Mouse (Mus musculus) ES-Bruce4 (cell line): Measurements from ENCODE around the gene Dhx34. TPM values are rescaled to one million over a fixed set of nuclear protein-coding genes. Genes with fewer than 3 reads are reported as not detected.

ENCODE experiments used
- H3K27ac ChIP-seq: 2 replicates; pipeline ENCODE4 v1.5.1; 2012; ENCODE audit warnings: low read length, inconsistent platforms; ENCODE audit not compliant: insufficient read depth
- H3K27me3 ChIP-seq: 2 replicates; pipeline ENCODE4 v1.6.1; 2012; ENCODE audit warnings: mild to moderate bottlenecking, low read length, inconsistent platforms; ENCODE audit not compliant: control insufficient read depth, poor library complexity, insufficient read depth, severe bottlenecking
- H3K36me3 ChIP-seq: 2 replicates; pipeline ENCODE4 v1.6.1; 2012; ENCODE audit warnings: inconsistent platforms, mild to moderate bottlenecking, low read length, moderate library complexity; ENCODE audit not compliant: control insufficient read depth, poor library complexity, insufficient read depth, severe bottlenecking
- H3K4me1 ChIP-seq: one replicate; pipeline ENCODE4 v1.8.1; 2011; ENCODE audit warnings: low read length; ENCODE audit not compliant: control insufficient read depth, insufficient read depth
- H3K4me3 ChIP-seq: 2 replicates; pipeline ENCODE4 v1.5.1; 2011; ENCODE audit warnings: low read depth, mild to moderate bottlenecking, low read length
- H3K9ac ChIP-seq: 2 replicates; pipeline ENCODE4 v1.6.1; 2012; ENCODE audit warnings: low read depth, mild to moderate bottlenecking, inconsistent platforms; ENCODE audit not compliant: poor library complexity, severe bottlenecking
- H3K9me3 ChIP-seq: replicated peaks from 2 replicates; pipeline ENCODE4 v1.6.1; 2012; ENCODE audit warnings: mild to moderate bottlenecking, low read length, inconsistent platforms; ENCODE audit not compliant: control insufficient read depth, poor library complexity, insufficient read depth, severe bottlenecking
- CTCF ChIP-seq: IDR thresholded peaks from one replicate; pipeline ENCODE4 v1.8.1; 2011; ENCODE audit warnings: low read depth, low read length
- EP300 ChIP-seq: IDR thresholded peaks from 2 replicates; pipeline ENCODE4 v1.6.1; 2011; ENCODE audit warnings: low read depth, low read length; ENCODE audit not compliant: insufficient read depth
- POLR2A ChIP-seq: IDR thresholded peaks from one replicate; pipeline ENCODE4 v1.8.1; 2011; ENCODE audit warnings: low read length; ENCODE audit not compliant: insufficient read depth
- polyA plus RNA-seq: library from polyadenylated mRNA; stranded (reverse); fragments of >200 nt; gene quantifications from 2 replicates; pipeline ENCODE4 v1.2.4, GENCODE M21; 2011; ENCODE audit warnings: low read depth; ENCODE audit not compliant: missing spikeins, insufficient read depth, insufficient read length

The Dhx34 gene
- polyA plus RNA-seq, 1 experiment = 11.6 TPM

DNA sequence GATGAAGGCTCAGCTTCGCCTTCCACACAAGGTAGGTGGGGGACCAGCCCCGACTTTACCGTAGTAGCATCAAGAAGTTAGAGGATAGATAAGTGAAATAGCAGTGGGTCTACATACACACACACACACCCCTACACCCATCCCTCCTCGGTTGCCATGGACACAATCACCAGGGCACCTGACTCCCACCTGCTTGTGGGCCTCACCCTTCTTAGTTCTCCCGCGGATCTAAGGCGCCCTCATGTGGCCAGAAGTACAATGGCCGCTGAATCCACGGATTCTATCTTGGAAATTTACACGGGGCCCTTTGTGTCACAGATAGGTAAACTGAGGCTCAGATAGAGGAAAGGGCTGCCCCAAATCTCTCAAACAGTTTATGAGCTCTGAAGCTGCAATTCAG is 68.3 kb downstream of the Dhx34 start:
- peaks cover 2% of the 10 kb centered on the region for H3K4me1 ChIP-seq
- H3K9me3 ChIP-seq = no peaks in the 10 kb centered on the region
- H3K36me3 ChIP-seq = no peaks in the 10 kb centered on the region
- TF ChIP-seq POLR2A (no peak), EP300 (0 out of 2 replicates have a peak, but pooled peaks have one; percentile 19), CTCF (peak; percentile 77)
- H3K4me3 ChIP-seq = no peak overlapping the region
- H3K9ac ChIP-seq = no peak overlapping the region
- no peaks in the 10 kb centered on the region for H3K27me3 ChIP-seq
- H3K27ac ChIP-seq = no peak overlapping the region

DNA sequence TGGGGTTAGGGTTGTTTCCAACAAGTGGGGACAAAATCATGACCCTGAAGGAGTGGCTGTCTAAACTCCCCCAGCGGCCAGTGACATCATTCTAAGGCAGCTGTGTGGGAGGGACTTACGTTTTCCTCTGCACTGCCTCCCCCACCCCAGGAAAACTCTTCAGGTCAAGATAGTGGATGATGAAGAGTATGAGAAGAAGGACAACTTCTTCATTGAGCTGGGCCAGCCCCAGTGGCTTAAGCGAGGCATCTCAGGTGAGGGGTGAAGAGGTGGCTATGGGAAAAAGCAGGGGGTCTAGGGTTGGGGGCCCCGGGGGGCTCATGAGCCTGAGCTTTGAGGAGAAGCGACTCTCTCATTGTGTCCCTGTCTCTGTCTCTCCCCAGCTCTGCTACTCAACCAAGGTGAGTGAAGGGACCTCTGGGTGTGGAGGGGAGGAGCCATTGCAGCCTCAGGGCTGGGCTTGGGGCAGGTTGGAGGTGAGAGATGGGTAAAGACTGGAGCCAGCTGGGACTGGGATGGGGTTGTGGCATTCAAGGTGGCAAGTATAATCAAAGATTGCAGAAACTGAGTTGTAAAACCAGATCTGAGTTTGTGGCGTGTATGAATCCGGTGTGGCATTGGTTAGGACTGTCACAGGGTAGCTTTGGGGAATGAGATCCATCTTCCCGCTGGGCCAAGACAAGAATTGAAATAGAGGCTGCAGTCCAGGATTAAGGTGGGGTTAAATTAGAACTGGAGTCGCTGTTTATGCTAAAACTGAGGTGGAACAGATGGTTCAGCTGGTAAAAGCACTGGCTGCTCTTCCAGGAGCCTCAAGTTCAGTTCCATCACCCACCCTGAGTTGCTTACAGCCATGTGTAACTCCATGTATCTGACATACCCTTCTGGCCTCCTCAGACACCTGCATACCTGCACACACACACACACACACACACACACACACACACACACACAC is 71.4 kb downstream of the Dhx34 start:
- H3K4me3 ChIP-seq = no peak overlapping the region
- no peaks in the 10 kb centered on the region for H3K9me3 ChIP-seq
- peaks cover 2% of the 10 kb centered on the region for H3K4me1 ChIP-seq
- no peaks in the 10 kb centered on the region for H3K27me3 ChIP-seq
- no peak overlapping the region for H3K9ac ChIP-seq
- no peaks in the 10 kb centered on the region for H3K36me3 ChIP-seq
- TF ChIP-seq EP300 (no peak), POLR2A (no peak), CTCF (no peak)
- H3K27ac ChIP-seq = no peak overlapping the region

DNA sequence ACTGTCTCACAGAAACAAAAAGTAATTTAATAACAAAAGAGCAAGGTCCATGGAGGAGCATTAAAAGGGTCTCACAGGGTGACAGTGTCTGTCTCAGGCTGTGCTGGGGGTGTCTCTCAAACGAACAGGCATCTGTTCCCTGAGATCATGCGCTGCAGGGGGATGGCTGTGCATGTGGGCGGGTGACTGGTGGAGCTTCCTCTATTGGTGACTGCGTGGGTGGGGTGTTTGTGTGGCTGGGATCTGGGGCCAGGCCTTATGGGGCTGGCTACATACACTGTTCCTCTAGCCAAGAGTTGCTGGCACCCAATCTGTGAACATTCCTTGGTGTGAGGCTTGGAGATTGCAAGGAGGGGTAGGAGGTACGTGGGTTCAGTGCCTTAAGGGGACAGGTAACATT is 72.6 kb downstream of the Dhx34 start:
- Histone ChIP-seq H3K4me3 (no peak overlapping the region), H3K27me3 (no peaks in the 10 kb centered on the region), H3K9me3 (no peaks in the 10 kb centered on the region), H3K36me3 (no peaks in the 10 kb centered on the region), H3K27ac (no peak overlapping the region), H3K9ac (no peak overlapping the region), H3K4me1 (peaks cover 2% of the 10 kb centered on the region)
- TF ChIP-seq EP300 = no peak

DNA sequence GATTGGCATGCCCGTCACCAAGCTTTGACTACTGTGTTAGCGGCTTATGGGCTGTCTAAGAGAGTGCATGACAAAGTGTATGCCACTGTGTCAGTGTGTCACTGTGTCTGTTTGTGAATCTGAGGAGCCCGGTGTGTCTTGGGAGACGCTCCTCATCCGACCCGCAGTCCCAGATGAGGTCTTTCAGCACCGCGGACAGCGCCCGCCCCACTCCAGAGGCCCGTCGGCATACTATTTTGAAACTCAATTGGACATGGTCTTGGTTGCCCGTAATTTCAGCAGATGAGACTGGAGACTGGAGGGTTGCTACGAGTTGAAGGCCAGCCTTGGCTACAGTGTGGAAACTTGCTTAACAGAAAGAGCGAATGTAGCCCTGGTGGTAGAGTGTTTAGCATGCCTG is 74.2 kb downstream of the Dhx34 start:
- no peaks in the 10 kb centered on the region for H3K4me1 ChIP-seq
- no peak overlapping the region for H3K27ac ChIP-seq
- no peak for TF ChIP-seq POLR2A
- no peak for TF ChIP-seq EP300
- TF ChIP-seq CTCF = no peak
- H3K9ac ChIP-seq = no peak overlapping the region
- H3K36me3 ChIP-seq = no peaks in the 10 kb centered on the region
- H3K9me3 ChIP-seq = no peaks in the 10 kb centered on the region
- H3K27me3 ChIP-seq = no peaks in the 10 kb centered on the region
- no peak overlapping the region for H3K4me3 ChIP-seq

Other genes with a start within 250 kb of the Dhx34 start
- 10.2 and 21.9 TPM in 2 replicates for gene Bicra, start 174.1 kb downstream of the Dhx34 start, polyA plus RNA-seq
- gene Zfp541, start 160.2 kb downstream of the Dhx34 start, polyA plus RNA-seq = not detected in 2 replicates
- 105 and 107 TPM in 2 replicates for gene Napa, start 123.6 kb downstream of the Dhx34 start, polyA plus RNA-seq
- gene Kptn, start 102.1 kb downstream of the Dhx34 start, polyA plus RNA-seq = 8.5 and 8.7 TPM in 2 replicates
- 4.1 and 4.5 TPM in 2 replicates for gene Slc8a2, start 92.2 kb downstream of the Dhx34 start, polyA plus RNA-seq
- gene Meis3, start 46.9 kb downstream of the Dhx34 start, polyA plus RNA-seq = 4.5 and 5.2 TPM in 2 replicates
- not detected in 2 replicates for gene C5ar2, start 22.1 kb upstream of the Dhx34 start, polyA plus RNA-seq
- gene C5ar1, start 37.5 kb upstream of the Dhx34 start, polyA plus RNA-seq = not detected in 2 replicates
- gene Inafm1, start 51.6 kb upstream of the Dhx34 start, polyA plus RNA-seq = 3.3 and 4.6 TPM in 2 replicates
- 86.6 and 104 TPM in 2 replicates for gene Ccdc9, start 64.8 kb upstream of the Dhx34 start, polyA plus RNA-seq
- gene Bbc3, start 86.4 kb upstream of the Dhx34 start, polyA plus RNA-seq = 38.5 and 38.7 TPM in 2 replicates
- gene Sae1, start 165.8 kb upstream of the Dhx34 start, polyA plus RNA-seq = 256 and 263 TPM in 2 replicates
- gene Zc3h4, start 178.9 kb upstream of the Dhx34 start, polyA plus RNA-seq = 48.3 and 51.2 TPM in 2 replicates
- gene Tmem160, start 230.7 kb upstream of the Dhx34 start, polyA plus RNA-seq = 24.3 and 25.4 TPM in 2 replicates